Comparison of ENCODE assay signal across 10 mouse cellular contexts in the genomic region with DNA sequence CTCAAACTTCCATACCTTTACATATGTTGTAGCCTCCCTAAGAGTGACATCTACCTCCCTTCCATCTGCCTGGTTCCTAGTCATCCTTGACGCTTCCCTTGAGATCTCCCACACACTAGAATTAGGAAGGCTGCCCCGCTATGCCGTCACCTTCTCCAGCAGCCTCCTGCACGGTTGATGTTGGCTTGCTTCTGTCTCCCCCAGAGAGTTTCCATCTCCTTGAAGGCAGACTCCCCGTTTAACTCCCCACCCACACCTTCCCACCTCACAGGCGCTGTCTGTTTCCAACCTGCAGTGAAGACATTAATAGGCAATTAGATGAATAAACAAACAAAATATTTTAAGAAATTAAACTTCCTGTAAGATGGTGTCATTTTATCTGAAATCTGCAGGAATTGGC.
"Had no signal": no experiment of that assay in that cellular context is flagged by ENCODE, and none has a peak within 500 bp of the region (broad histone marks: within the 10 kb centered on the region; RNA-seq: fewer than 3 reads in every experiment).

No protein-coding gene starts in this region.

- DNase-seq: kidney, adult 11 months; kidney, adult 9 months; kidney, postnatal 36 days; layer of hippocampus, adult 9-11 months; lung, embryonic 14.5 days; lung, postnatal 10 days; lung, postnatal 4 days; midbrain, embryonic 14.5 days; thymus, postnatal 4 days had no signal

- ATAC-seq: liver, embryonic 12.5 days had no signal
